ENCODE assay signal across 22 mouse cellular contexts in the genomic region with DNA sequence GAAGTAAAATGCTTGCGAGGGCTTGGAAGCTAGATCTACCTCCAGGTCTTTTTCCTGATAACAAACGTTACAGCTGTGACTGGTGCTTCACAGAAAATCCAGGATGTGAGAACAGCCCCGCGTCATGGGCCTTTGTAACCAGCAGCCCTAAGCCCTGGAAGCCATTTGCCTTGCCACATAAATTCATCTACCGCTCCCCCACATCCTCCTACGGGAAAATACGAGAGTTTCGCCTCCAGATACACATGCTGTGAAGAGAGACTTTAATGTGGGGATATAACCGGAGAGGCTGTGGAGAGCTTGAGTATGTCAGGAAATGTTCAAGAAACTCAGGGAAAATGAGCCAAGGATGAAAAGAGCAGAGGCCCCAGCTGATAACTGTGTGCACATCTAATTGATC. TPM values are rescaled to one million over a fixed set of nuclear protein-coding genes. Genes with fewer than 3 reads are reported as not detected.
DNase-seq lines count a peak whose midpoint lies in the region; ATAC-seq and TF ChIP-seq lines count a peak whose summit lies in the region.
"Had no signal": no experiment of that assay in that cellular context is flagged by ENCODE, and none has a peak within 500 bp of the region (broad histone marks: within the 10 kb centered on the region; RNA-seq: fewer than 3 reads in every experiment).

No protein-coding gene starts in this region.

- H3K4me1 ChIP-seq in hindbrain, embryonic 13.5 days (replicated peaks), result 0 out of 2 replicates have a peak, but pooled peaks cover 6% of the 10 kb centered on the region
- no peaks in the 10 kb centered on the region for H3K4me1 ChIP-seq in hindbrain, embryonic 14.5 days (replicated peaks; ENCODE audit: control insufficient read depth, insufficient read depth, low read length)
- peaks cover 12% of the 10 kb centered on the region for H3K4me1 ChIP-seq in neural tube, embryonic 13.5 days (replicated peaks)
- peaks cover 5% of the 10 kb centered on the region; the same call in 1 of the 2 replicates for H3K4me1 ChIP-seq in embryonic fibroblast, embryonic 13.5 days (ENCODE audit: control insufficient read depth, insufficient read depth, low read length)
- H3K4me1 ChIP-seq: embryonic facial prominence, embryonic 13.5 days; hindbrain, embryonic 10.5 days had no signal

- no peak overlapping the region for H3K4me3 ChIP-seq in hindbrain, embryonic 13.5 days
- H3K4me3 ChIP-seq in hindbrain, embryonic 14.5 days (replicated peaks; ENCODE audit: low read length), result no peak overlapping the region
- no peak overlapping the region for H3K4me3 ChIP-seq in neural tube, embryonic 13.5 days
- H3K4me3 ChIP-seq in embryonic fibroblast, embryonic 13.5 days (ENCODE audit: insufficient read depth, low read length), result no peak overlapping the region
- H3K4me3 ChIP-seq: embryonic facial prominence, embryonic 13.5 days; forebrain, embryonic 13.5 days; heart, adult 2 months; hindbrain, embryonic 10.5 days had no signal

- H3K36me3 ChIP-seq in hindbrain, embryonic 13.5 days, result no peaks in the 10 kb centered on the region
- no peaks in the 10 kb centered on the region for H3K36me3 ChIP-seq in hindbrain, embryonic 14.5 days (replicated peaks; ENCODE audit: control insufficient read depth, insufficient read depth)
- H3K36me3 ChIP-seq in neural tube, embryonic 13.5 days, result no peaks in the 10 kb centered on the region
- H3K36me3 ChIP-seq: embryonic facial prominence, embryonic 13.5 days; hindbrain, embryonic 10.5 days had no signal

- no peak for TF ChIP-seq POLR2A in embryonic fibroblast, embryonic 13.5 days (IDR thresholded peaks at IDR 0.05; ENCODE audit: low read depth, low read length)

- no peak for DNase-seq in hindbrain, embryonic 14.5 days (ENCODE audit: low spot score)
- peak; percentile 16 for DNase-seq in layer of hippocampus, adult 11-12 months (ENCODE audit: low spot score)
- DNase-seq in layer of hippocampus, adult 8-10 months (ENCODE audit: low spot score in 2 of 2), result no peak
- DNase-seq in neural tube, embryonic 10.5 days (ENCODE audit: extremely low spot score, low spot score), result no peak
- DNase-seq in lung, adult 18-20 months, result no peak
- DNase-seq: adrenal gland, postnatal 14 days; cerebellum, adult 18-20 months; cerebellum, adult 9-11 months; cerebellum, postnatal 36 days; forebrain, postnatal 0 days; gastrocnemius, postnatal 36 days; heart, adult 2 months had no signal

- H3K27ac ChIP-seq in hindbrain, embryonic 13.5 days, result peak overlapping the region; percentile 30; the same call in 1 of the 2 replicates
- H3K27ac ChIP-seq in hindbrain, embryonic 14.5 days, result no peak overlapping the region
- H3K27ac ChIP-seq in neural tube, embryonic 13.5 days (replicated peaks), result peak overlapping the region; percentile 10
- 0 out of 2 replicates have a peak overlapping the region, but pooled peaks have one; percentile 6 for H3K27ac ChIP-seq in embryonic fibroblast, embryonic 13.5 days (ENCODE audit: insufficient read depth, low read length)
- H3K27ac ChIP-seq: embryonic facial prominence, embryonic 13.5 days; forebrain, embryonic 13.5 days; heart, adult 2 months; hindbrain, embryonic 10.5 days had no signal

- H3K4me2 ChIP-seq in hindbrain, embryonic 13.5 days, result no peak overlapping the region
- H3K4me2 ChIP-seq in hindbrain, embryonic 14.5 days (replicated peaks), result no peak overlapping the region
- no peak overlapping the region for H3K4me2 ChIP-seq in neural tube, embryonic 13.5 days
- H3K4me2 ChIP-seq: embryonic facial prominence, embryonic 13.5 days; forebrain, embryonic 13.5 days; heart, embryonic 11.5 days had no signal

- no peaks in the 10 kb centered on the region for H3K27me3 ChIP-seq in hindbrain, embryonic 13.5 days
- no peaks in the 10 kb centered on the region for H3K27me3 ChIP-seq in hindbrain, embryonic 14.5 days (ENCODE audit: control insufficient read depth, insufficient read depth, low read length)
- no peaks in the 10 kb centered on the region for H3K27me3 ChIP-seq in neural tube, embryonic 13.5 days
- H3K27me3 ChIP-seq: embryonic facial prominence, embryonic 13.5 days; forebrain, embryonic 13.5 days; Patski had no signal

- WGBS in hindbrain, embryonic 13.5 days, result 77% methylated on average over 9 of the region's 9 CpGs
- WGBS in hindbrain, embryonic 14.5 days, result 81% methylated on average over 9 of the region's 9 CpGs
- 62% methylated on average over 9 of the region's 9 CpGs for WGBS in neural tube, embryonic 13.5 days

- ATAC-seq in hindbrain, embryonic 13.5 days (ENCODE audit: low FRiP score), result no peak
- no peak for ATAC-seq in hindbrain, embryonic 14.5 days (ENCODE audit: low FRiP score)
- no peak for ATAC-seq in neural tube, embryonic 13.5 days (ENCODE audit: low read depth)
- ATAC-seq: activated CD4-positive, CD25-positive, alpha-beta regulatory T cell, adult 4 months; forebrain, embryonic 13.5 days; forebrain, postnatal 0 days; hindbrain, embryonic 16.5 days; Patski had no signal

- TF ChIP-seq CTCF in embryonic fibroblast, embryonic 13.5 days (IDR thresholded peaks at IDR 0.05; ENCODE audit: borderline replicate concordance, insufficient read depth, low read length), result no peak

- H3K9me3 ChIP-seq in hindbrain, embryonic 13.5 days, result no peaks in the 10 kb centered on the region
- no peaks in the 10 kb centered on the region for H3K9me3 ChIP-seq in hindbrain, embryonic 14.5 days (ENCODE audit: control insufficient read depth, low read length)
- H3K9me3 ChIP-seq in neural tube, embryonic 13.5 days, result no peaks in the 10 kb centered on the region
- H3K9me3 ChIP-seq: embryonic facial prominence, embryonic 13.5 days; forebrain, embryonic 13.5 days; hindbrain, embryonic 10.5 days had no signal

- no peak overlapping the region for H3K9ac ChIP-seq in hindbrain, embryonic 13.5 days
- no peak overlapping the region for H3K9ac ChIP-seq in hindbrain, embryonic 14.5 days
- no peak overlapping the region for H3K9ac ChIP-seq in neural tube, embryonic 13.5 days
- H3K9ac ChIP-seq: embryonic facial prominence, embryonic 13.5 days; forebrain, embryonic 13.5 days; forebrain, postnatal 0 days had no signal

RNA-seq across cellular contexts. Expression of a gene that starts 11.9 kb away (rescaled TPM):
- polyA plus RNA-seq in hindbrain, embryonic 13.5 days (2015; fragmentation: Nextera tagmentation; extraction: Ambion mirVana), result 34.6 and 35.1 TPM in 2 replicates
- polyA plus RNA-seq in hindbrain, embryonic 14.5 days (2014; fragmentation: Nextera tagmentation; extraction: Ambion mirVana), result 26.8 and 30.9 TPM in 2 replicates
- 10 to 100 TPM; 19.9 to 29.8 (median 23.6) TPM for total RNA-seq in layer of hippocampus, adult 8-10 months (2022)
- polyA plus RNA-seq in neural tube, embryonic 13.5 days (2015; fragmentation: Nextera tagmentation; extraction: Ambion mirVana), result 33.0 and 34.0 TPM in 2 replicates
- 26.9 and 30.1 TPM in 2 replicates for polyA plus RNA-seq in embryonic fibroblast, embryonic 13.5 days (2011; ENCODE audit: insufficient read length, low read depth, missing spikeins)

RNA-seq across cellular contexts. Expression of a gene that starts 30.3 kb away (rescaled TPM):
- 7.0 and 8.3 TPM in 2 replicates for polyA plus RNA-seq in hindbrain, embryonic 13.5 days (2015; fragmentation: Nextera tagmentation; extraction: Ambion mirVana)
- polyA plus RNA-seq in hindbrain, embryonic 14.5 days (2014; fragmentation: Nextera tagmentation; extraction: Ambion mirVana), result 9.7 and 10.6 TPM in 2 replicates
- 10 to 100 TPM; 58.0 to 64.1 (median 60.7) TPM for total RNA-seq in layer of hippocampus, adult 8-10 months (2022)
- 6.9 and 8.7 TPM in 2 replicates for polyA plus RNA-seq in neural tube, embryonic 13.5 days (2015; fragmentation: Nextera tagmentation; extraction: Ambion mirVana)
- polyA plus RNA-seq in embryonic fibroblast, embryonic 13.5 days (2011; ENCODE audit: insufficient read length, low read depth, missing spikeins), result 60.9 and 65.6 TPM in 2 replicates
